Mouse (Mus musculus) midbrain, embryonic 16.5 days (tissue): ENCODE data around the gene Map3k9. TPM values are rescaled to one million over a fixed set of nuclear protein-coding genes. Genes with fewer than 3 reads are reported as not detected.

Experiments used
- ATAC-seq: fragments of 200-750 bp; cut with Nextera tagmentation; 2 replicates; pipeline ENCODE4 v1.8.0; 2017; ENCODE audit warnings: moderate TSS enrichment
- H3K27ac ChIP-seq: fragments of 300-500 bp; sonication (generic); 2 replicates; pipeline ENCODE4 v1.5.1; 2014; ENCODE audit warnings: mild to moderate bottlenecking, low read length, mixed read lengths
- H3K27me3 ChIP-seq: fragments of 300-500 bp; sonication (generic); 2 replicates; pipeline ENCODE4 v1.6.1; 2014; ENCODE audit warnings: low read depth, low read length, mixed read lengths; ENCODE audit not compliant: control insufficient read depth, insufficient read depth
- H3K36me3 ChIP-seq: fragments of 300-500 bp; sonication (generic); 2 replicates; pipeline ENCODE4 v1.6.1; 2014; ENCODE audit warnings: mild to moderate bottlenecking, low read length, moderate library complexity, mixed read lengths; ENCODE audit not compliant: control insufficient read depth, insufficient read depth
- H3K4me1 ChIP-seq: fragments of 300-500 bp; sonication (generic); 2 replicates; pipeline ENCODE4 v1.6.1; 2014; ENCODE audit warnings: mild to moderate bottlenecking, low read length, mixed read lengths; ENCODE audit not compliant: control insufficient read depth, insufficient read depth
- H3K4me2 ChIP-seq: fragments of 300-500 bp; sonication (generic); 2 replicates; pipeline ENCODE4 v1.6.1; 2014; ENCODE audit warnings: mild to moderate bottlenecking, low read length, mixed read lengths
- H3K4me3 ChIP-seq: fragments of 300-500 bp; sonication (generic); 2 replicates; pipeline ENCODE4 v1.5.1; 2014; ENCODE audit warnings: low read depth, mild to moderate bottlenecking, low read length, moderate library complexity, mixed read lengths
- H3K9ac ChIP-seq: fragments of 300-500 bp; sonication (generic); 2 replicates; pipeline ENCODE4 v1.6.1; 2014; ENCODE audit warnings: low read depth, low read length, mixed read lengths
- H3K9me3 ChIP-seq: fragments of 300-500 bp; sonication (generic); replicated peaks from 2 replicates; pipeline ENCODE4 v1.6.1; 2014; ENCODE audit warnings: mild to moderate bottlenecking, low read length, mixed read lengths; ENCODE audit not compliant: control insufficient read depth, poor library complexity, severe bottlenecking
- WGBS: fragments of 180-500 bp; shearing (Covaris S2); extraction: QIAGEN DNeasy Blood & Tissue Kit; methylation state at CpG from one replicate; pipeline ENCODE4 v1.1.7; 2014; 5-methylcytosine and 5-hydroxymethylcytosine counted together
- polyA plus RNA-seq: library from polyadenylated mRNA; unstranded; fragments of >200 nt; fragmentation: Nextera tagmentation; extraction: Ambion mirVana; gene quantifications from 2 replicates; pipeline ENCODE4 v1.2.1, GENCODE M21; 2015

Map3k9 gene
- polyA plus RNA-seq, 1 experiment from 2014 or later = 8.4 TPM

- Histone ChIP-seq H3K9ac (no peak overlapping the region), H3K9me3 (no peaks in the 10 kb centered on the region), H3K36me3 (peaks cover 4% of the 10 kb centered on the region; the same call in 1 of the 2 replicates), H3K4me1 (peaks cover 19% of the 10 kb centered on the region), H3K4me2 (no peak overlapping the region), H3K27ac (no peak overlapping the region), H3K27me3 (no peaks in the 10 kb centered on the region), H3K4me3 (no peak overlapping the region)
- 55% methylated on average over 3 of the region's 3 CpGs for WGBS
- ATAC-seq = no peak
Observed at GRCm38 (mm10) chr12:81776191-81776590, 4.8 kb downstream of the Map3k9 start.

- H3K36me3 ChIP-seq = peaks cover 4% of the 10 kb centered on the region; the same call in 1 of the 2 replicates
- H3K27me3 ChIP-seq = no peaks in the 10 kb centered on the region
- no peak for ATAC-seq
- no peak overlapping the region for H3K9ac ChIP-seq
- peaks cover 19% of the 10 kb centered on the region for H3K4me1 ChIP-seq
- H3K4me3 ChIP-seq = no peak overlapping the region
- H3K9me3 ChIP-seq = no peaks in the 10 kb centered on the region
- WGBS = 88% methylated on average over 2 of the region's 2 CpGs
- H3K4me2 ChIP-seq = no peak overlapping the region
- no peak overlapping the region for H3K27ac ChIP-seq
Observed at GRCm38 (mm10) chr12:81775641-81776040, 5.3 kb downstream of the Map3k9 start.

GRCm38 (mm10) chr12:81774186-81774585 lies 6.8 kb downstream of the Map3k9 start:
- Histone ChIP-seq H3K27ac (no peak overlapping the region), H3K9ac (no peak overlapping the region), H3K27me3 (no peaks in the 10 kb centered on the region), H3K4me1 (peaks cover 14% of the 10 kb centered on the region), H3K4me2 (no peak overlapping the region), H3K36me3 (peaks cover 4% of the 10 kb centered on the region; the same call in 1 of the 2 replicates), H3K4me3 (no peak overlapping the region), H3K9me3 (no peaks in the 10 kb centered on the region)
- WGBS = 87% methylated on average over 4 of the region's 4 CpGs
- no peak for ATAC-seq

GRCm38 (mm10) chr12:81769458-81769857 lies 11.5 kb downstream of the Map3k9 start:
- no peak for ATAC-seq
- H3K4me2 ChIP-seq = no peak overlapping the region
- H3K9me3 ChIP-seq = no peaks in the 10 kb centered on the region
- no peak overlapping the region for H3K4me3 ChIP-seq
- peaks cover 4% of the 10 kb centered on the region; the same call in 1 of the 2 replicates for H3K36me3 ChIP-seq
- H3K4me1 ChIP-seq = no peaks in the 10 kb centered on the region
- no peaks in the 10 kb centered on the region for H3K27me3 ChIP-seq
- H3K27ac ChIP-seq = no peak overlapping the region
- H3K9ac ChIP-seq = no peak overlapping the region
- WGBS = 86% methylated on average over 4 of the region's 4 CpGs

- ATAC-seq = no peak
- Histone ChIP-seq H3K4me1 (no peaks in the 10 kb centered on the region), H3K27me3 (no peaks in the 10 kb centered on the region), H3K9me3 (no peaks in the 10 kb centered on the region), H3K36me3 (no peaks in the 10 kb centered on the region), H3K4me2 (no peak overlapping the region), H3K27ac (no peak overlapping the region), H3K9ac (no peak overlapping the region), H3K4me3 (no peak overlapping the region)
- 89% methylated on average over 6 of the region's 6 CpGs for WGBS
Observed at GRCm38 (mm10) chr12:81765386-81765785, 15.6 kb downstream of the Map3k9 start.

GRCm38 (mm10) chr12:81764370-81764769 lies 16.6 kb downstream of the Map3k9 start:
- no peak for ATAC-seq
- no peak overlapping the region for H3K4me2 ChIP-seq
- no peaks in the 10 kb centered on the region for H3K9me3 ChIP-seq
- H3K27ac ChIP-seq = no peak overlapping the region
- H3K36me3 ChIP-seq = no peaks in the 10 kb centered on the region
- no peaks in the 10 kb centered on the region for H3K4me1 ChIP-seq
- H3K4me3 ChIP-seq = no peak overlapping the region
- H3K9ac ChIP-seq = no peak overlapping the region
- no peaks in the 10 kb centered on the region for H3K27me3 ChIP-seq
- 93% methylated on average over 5 of the region's 5 CpGs for WGBS

- H3K4me1 ChIP-seq = 0 out of 2 replicates have a peak, but pooled peaks cover 2% of the 10 kb centered on the region
Observed at GRCm38 (mm10) chr12:81754651-81755050, 26.3 kb downstream of the Map3k9 start.

GRCm38 (mm10) chr12:81751116-81751515 lies 29.9 kb downstream of the Map3k9 start:
- H3K4me2 ChIP-seq = no peak overlapping the region
- no peaks in the 10 kb centered on the region for H3K9me3 ChIP-seq
- 70% methylated on average over 4 of the region's 4 CpGs for WGBS
- H3K27me3 ChIP-seq = no peaks in the 10 kb centered on the region
- H3K4me1 ChIP-seq = peaks cover 2% of the 10 kb centered on the region; the same call in 1 of the 2 replicates
- ATAC-seq = no peak
- H3K27ac ChIP-seq = no peak overlapping the region
- no peaks in the 10 kb centered on the region for H3K36me3 ChIP-seq
- H3K4me3 ChIP-seq = no peak overlapping the region
- H3K9ac ChIP-seq = no peak overlapping the region

More at GRCm38 (mm10) chr12:81754651-81755050, 26.3 kb downstream of the Map3k9 start:
- H3K36me3 ChIP-seq = no peaks in the 10 kb centered on the region
- no peaks in the 10 kb centered on the region for H3K9me3 ChIP-seq
- H3K4me3 ChIP-seq = no peak overlapping the region
- ATAC-seq = no peak
- 62% methylated on average over 7 of the region's 7 CpGs for WGBS
- no peak overlapping the region for H3K4me2 ChIP-seq
- no peak overlapping the region for H3K27ac ChIP-seq
- no peak overlapping the region for H3K9ac ChIP-seq
- H3K27me3 ChIP-seq = no peaks in the 10 kb centered on the region

- Histone ChIP-seq H3K4me2 (no peak overlapping the region), H3K27me3 (no peaks in the 10 kb centered on the region), H3K4me3 (no peak overlapping the region), H3K4me1 (no peaks in the 10 kb centered on the region; the same call in 1 of the 2 replicates), H3K27ac (no peak overlapping the region), H3K36me3 (no peaks in the 10 kb centered on the region), H3K9me3 (no peaks in the 10 kb centered on the region), H3K9ac (no peak overlapping the region)
- ATAC-seq = no peak
- WGBS = 58% methylated on average over 3 of the region's 3 CpGs
Observed at GRCm38 (mm10) chr12:81748918-81749317, 32.1 kb downstream of the Map3k9 start.
